Mouse (Mus musculus) left cerebral cortex, adult 9 months (tissue): ENCODE results near the gene Gm20498.
A peak's percentile ranks its signal among the peaks of the same experiment; 100 is the strongest.
"Not testable (repeated sequence)": the region's sequence is repeated elsewhere in the genome, so short reads cannot be mapped to it uniquely, and the experiment has no call there.

ENCODE experiments used
- DNase-seq, 2 experiments: peaks; one replicate each; pipeline ENCODE4 v3.0.0; 2022; ENCODE audit warnings: low spot score in 2 of 2

Gene Gm20498

DNA sequence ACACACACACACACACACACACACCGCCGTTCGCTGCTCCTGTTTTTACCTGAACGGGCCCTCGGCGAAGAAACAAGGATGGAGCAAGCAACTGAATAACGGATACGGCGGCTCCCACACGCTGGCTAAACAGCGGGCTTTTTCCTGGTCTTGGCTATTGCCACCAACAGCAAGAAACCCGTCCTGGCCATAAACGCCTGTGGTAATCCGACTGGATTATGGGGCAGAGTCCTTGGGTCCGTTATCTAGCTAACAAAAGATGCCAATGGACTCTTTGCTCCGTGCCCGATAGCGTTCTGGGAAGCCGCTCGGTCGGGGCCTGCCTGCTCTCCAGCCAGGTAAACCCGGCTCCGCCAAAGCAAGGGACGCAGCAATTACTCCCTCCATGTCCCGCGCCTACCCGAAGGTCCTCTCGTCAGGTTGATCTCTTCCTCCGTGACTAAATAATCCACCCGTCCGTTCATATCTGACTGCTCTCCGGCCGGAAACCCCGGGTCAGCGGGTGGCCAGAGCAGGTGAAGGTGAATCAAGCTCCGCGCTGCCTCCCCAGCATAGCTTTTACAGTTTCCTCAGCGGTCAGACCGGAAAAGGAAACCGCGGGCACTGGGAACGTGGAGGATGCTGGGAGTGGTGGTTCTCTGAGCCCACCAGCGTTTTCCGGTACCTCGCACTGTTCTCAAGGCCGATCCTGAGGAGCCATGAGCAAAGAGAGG is at the start of gene Gm20498, which contains the start of gene Synj2bp:
TSS of gene Gm20498 (minus strand) at position 590 of the 713 bp plus-strand sequence.
TSS of gene Synj2bp (minus strand) at position 596 of the 713 bp plus-strand sequence.
- peak; percentile 58 to 88 for DNase-seq

- DNase-seq = no peak
Measured at GRCm38 (mm10) chr12:81568374-81568773, 35.7 kb upstream of the Gm20498 start, which contains the start of gene Adam21. TSS of gene Adam21 (minus strand) at chr12:81568474.

DNA sequence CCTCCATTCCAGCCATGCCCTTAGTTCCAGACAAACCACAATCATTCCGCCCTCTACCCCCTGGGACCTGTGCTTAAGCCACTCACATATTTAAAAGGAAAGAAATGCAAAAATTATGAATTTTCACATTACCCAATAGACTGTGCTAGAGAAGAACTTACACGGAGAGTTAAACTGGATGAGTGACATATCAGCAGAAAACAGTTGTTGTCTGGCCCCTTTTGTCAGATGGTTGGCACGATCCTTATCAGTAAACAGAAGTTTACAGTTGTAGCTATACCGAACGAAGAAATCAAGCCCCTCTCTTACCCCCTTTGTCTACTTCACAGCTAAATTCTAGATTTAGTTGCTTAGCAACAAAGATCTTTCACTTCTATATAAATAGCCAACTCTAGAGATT is 35.2 kb upstream of the Gm20498 start:
- no peak for DNase-seq

- DNase-seq = peak; percentile 3 to 4
Measured at GRCm38 (mm10) chr12:81564173-81564572, 31.5 kb upstream of the Gm20498 start.

DNA sequence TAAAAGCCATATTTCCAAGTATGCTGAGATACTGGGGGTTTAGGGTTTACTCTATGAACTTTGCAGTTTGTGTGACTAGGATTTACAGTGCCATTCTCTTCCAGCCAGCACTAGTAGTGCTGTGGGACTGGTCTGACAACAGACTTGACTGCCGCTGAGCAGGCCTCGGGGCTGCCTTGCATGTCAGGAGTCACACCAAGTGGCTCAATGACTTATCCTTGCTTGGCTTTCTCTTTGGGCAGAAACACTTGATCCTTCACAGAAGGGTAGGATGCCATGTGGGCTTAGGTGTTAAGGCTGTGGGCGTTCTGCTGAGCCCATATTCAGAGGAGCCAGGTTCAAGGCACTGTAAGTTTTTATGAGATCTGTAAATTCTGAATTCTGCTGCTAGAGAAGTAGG is 16.6 kb upstream of the Gm20498 start:
- DNase-seq = no peak

- DNase-seq = no peak
Measured at GRCm38 (mm10) chr12:81547163-81547562, 14.5 kb upstream of the Gm20498 start.

GRCm38 (mm10) chr12:81533029-81533419 is 319 bp upstream of the Gm20498 start:
- no peak for DNase-seq

GRCm38 (mm10) chr12:81530587-81530986 is 2.1 kb downstream of the Gm20498 start:
- not testable (repeated sequence) for DNase-seq

- DNase-seq = not testable (repeated sequence)
Measured at GRCm38 (mm10) chr12:81496906-81497305, 35.8 kb downstream of the Gm20498 start.

GRCm38 (mm10) chr12:81490491-81490890 is 42.2 kb downstream of the Gm20498 start:
- no peak for DNase-seq

GRCm38 (mm10) chr12:81485311-81485710 is 47.4 kb downstream of the Gm20498 start:
- no peak for DNase-seq

DNA sequence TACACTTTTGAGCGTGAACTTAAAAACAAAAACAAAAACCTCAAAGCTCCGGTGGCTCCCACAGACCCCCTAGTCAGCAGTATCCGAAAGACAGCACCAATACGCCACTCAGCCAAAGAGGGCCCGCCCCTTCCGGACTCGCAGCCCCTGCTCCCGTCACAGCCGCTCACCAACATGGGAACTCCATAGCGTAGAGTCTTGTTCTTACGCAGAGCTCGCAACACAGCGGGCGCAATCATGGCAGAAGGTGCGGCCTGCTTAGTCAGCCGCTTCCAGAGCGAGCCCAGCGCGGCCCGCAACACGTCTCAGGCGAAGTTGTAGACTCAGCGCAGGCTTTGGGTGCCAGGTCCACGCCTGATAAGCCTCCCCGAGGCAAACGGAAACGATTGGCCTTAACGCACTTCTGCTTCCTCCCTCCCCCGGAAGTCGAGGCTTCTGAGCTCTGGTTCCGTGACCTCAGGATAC is 47.9 kb downstream of the Gm20498 start, which contains the start of gene Cox16:
TSS of gene Cox16 (minus strand) at position 401 of the 465 bp plus-strand sequence.
- peak; percentile 67 to 82 for DNase-seq

GRCm38 (mm10) chr12:81484212-81484611 is 48.5 kb downstream of the Gm20498 start:
- DNase-seq = no peak

GRCm38 (mm10) chr12:81483656-81484055 is 49.0 kb downstream of the Gm20498 start:
- DNase-seq = no peak

GRCm38 (mm10) chr12:81459051-81459450 is 73.7 kb downstream of the Gm20498 start:
- not testable (repeated sequence) for DNase-seq

- DNase-seq = not testable (repeated sequence)
Measured at GRCm38 (mm10) chr12:81438985-81439384, 93.7 kb downstream of the Gm20498 start.

DNA sequence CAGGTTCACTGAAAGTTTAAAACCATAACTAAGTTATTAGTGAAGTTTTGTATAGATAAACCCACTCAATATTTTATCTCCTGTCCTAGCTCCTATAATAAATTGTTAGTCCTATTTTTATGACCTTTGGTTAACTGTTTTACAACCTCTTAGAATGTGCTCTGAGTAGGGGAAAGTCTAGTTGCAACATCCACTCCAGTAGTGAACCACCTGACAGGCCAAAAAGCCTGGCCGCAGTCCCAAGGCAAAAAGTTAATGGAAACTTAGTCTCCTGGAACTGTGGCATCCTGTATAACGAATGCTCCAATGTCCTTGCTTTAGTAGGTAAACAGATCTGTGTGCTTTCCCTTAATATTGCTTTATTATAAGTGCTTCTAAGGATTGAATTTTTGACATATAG is 97.9 kb downstream of the Gm20498 start:
- not testable (repeated sequence) for DNase-seq

DNA sequence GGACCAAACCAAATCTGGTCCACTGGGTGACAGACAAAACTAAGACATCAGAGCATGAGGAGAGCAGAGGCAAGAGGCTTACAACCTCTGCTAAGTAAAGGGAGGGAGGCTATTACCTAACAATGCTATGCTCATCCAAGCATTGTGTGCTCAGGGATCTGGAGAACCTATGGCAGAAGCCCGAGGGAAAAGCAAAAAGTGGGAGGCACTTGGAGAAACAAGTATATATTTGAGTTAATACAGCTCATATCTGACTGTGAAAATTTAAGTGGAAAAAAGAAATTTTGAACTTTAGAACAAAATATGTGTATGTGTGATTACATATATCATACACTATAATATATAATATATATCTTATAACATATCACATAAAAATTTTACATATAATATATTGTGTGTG is 110.9 kb downstream of the Gm20498 start, which contains the start of gene Adam4:
TSS of gene Adam4 (minus strand) at position 101 of the 400 bp plus-strand sequence.
- no peak for DNase-seq

- DNase-seq = no peak
Measured at GRCm38 (mm10) chr12:81413211-81413610, 119.5 kb downstream of the Gm20498 start.

DNA sequence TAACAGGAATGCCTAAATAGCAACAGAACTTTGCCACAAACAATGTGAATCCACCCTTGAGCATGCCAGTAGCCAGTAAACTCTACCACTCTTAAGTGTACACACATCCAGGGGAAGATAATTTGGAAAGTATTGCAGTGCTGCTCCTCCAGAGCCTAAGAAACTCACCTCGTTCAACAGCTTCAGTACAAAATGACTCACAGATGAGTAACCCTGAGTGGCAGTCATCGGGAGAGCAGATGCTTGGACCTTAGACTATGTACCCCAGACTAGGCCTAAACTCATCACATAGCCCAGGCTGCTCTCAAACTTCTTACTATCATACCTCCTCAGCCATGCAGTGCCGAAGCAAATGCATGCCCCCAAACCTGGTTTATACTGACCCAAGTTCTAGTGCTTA is 123.7 kb downstream of the Gm20498 start:
- DNase-seq = no peak

DNA sequence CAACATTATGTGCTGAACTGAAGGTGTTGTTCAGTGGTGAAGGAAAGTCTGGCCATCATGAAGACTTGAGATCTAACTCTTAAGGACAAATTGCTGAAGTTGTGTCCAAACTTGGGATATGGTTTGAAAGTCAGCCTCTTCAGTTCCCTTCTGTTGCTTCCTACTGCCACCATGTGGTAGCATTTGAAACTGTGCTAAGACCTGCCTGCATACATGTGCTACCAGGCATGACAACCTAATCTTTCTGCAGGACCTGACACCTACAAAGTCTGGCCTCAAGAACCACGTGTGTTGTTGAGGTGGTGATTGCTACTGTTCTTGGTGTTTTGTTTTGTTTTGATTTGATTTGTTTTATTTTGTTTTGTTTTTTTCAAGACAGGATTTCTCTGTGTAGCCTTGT is 130.5 kb downstream of the Gm20498 start:
- peak in 1 of 2 experiments; percentile 77 for DNase-seq

DNA sequence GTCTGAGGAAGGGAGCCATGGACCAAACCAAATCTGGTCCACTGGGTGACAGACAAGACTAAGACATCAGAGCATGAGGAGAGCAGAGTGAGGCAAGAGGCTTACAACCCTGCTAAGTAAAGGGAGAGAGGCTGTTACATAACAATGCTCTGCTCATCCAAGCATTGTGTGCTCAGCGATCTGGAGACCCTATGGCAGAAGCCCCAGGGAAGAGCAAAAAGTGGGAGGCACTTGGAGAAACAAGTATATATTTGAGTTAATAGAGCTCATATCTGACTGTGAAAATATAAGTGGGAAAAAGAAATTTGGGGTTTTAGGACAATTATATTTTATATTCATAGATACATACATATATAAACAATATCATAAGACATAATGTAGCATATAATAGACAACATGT is 153.3 kb downstream of the Gm20498 start, which contains the start of gene Gm4787:
TSS of gene Gm4787 (minus strand) at position 101 of the 400 bp plus-strand sequence.
- not testable (repeated sequence) for DNase-seq

DNA sequence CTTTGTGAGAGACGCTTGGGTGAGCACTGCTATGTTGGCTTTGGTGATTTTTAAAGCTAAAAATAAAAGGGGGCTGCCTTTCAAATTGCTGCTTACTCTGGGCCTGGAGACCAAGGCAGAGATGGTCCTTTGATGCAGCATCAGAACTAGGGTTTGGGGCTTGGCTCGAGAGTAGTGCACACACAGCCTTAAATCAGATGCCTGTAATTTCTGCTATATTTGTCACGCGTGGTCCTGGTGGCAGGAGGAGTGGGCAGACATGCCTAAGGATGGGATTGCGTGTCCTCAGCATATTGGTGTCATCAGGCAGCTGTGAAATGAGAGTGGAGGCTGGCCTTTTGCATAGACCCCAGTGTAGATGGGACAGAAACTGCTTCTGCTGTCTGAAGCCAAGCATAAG is 198.9 kb downstream of the Gm20498 start:
- DNase-seq = no peak
